Mouse (Mus musculus) stomach, postnatal 0 days (tissue): ENCODE measurements at regions not wholly inside any gene's neighbourhood (a gene's known extent, or its start where the extent isn't known, plus 50 kb on each side); places are given as distances from the start of the nearest gene placed in this dataset.

ENCODE experiments used
- CTCF ChIP-seq: IDR thresholded peaks from 2 replicates; pipeline ENCODE4 v1.5.1; 2016; ENCODE audit warnings: antibody characterized with exemption, low read depth, mild to moderate bottlenecking, moderate library complexity
- EP300 ChIP-seq: optimal IDR thresholded peaks from 2 replicates; pipeline ENCODE3; 2016; ENCODE audit warnings: antibody characterized with exemption

DNA sequence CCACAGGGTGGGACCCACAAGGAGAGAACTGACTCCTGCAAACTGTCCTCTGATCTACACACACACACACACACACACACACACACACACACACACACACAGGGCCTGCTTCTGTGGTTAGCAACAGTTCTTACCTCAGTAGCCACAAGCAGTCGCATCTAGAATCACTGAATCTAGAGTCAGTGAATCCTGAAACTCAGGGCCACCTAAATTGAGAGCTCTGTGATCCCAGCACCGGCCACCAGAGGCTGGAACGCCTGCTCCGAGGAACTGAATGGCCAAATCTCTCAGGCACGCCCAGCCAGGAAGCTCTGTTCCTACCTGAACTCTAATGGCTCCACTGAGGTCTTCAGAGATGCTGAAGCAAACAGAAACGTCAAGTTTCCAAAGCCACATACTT, 57.6 kb upstream of the Ier3 start:
- TF ChIP-seq CTCF, result peak; percentile 71
- no peak for TF ChIP-seq EP300
